Mouse (Mus musculus) liver, postnatal 0 days (tissue): ENCODE measurements around the gene Tmed4.

ENCODE experiments used
- CTCF ChIP-seq: sonication (generic); IDR thresholded peaks from 2 replicates; pipeline ENCODE4 v1.5.1; 2016; ENCODE audit warnings: antibody characterized with exemption, low read depth
- EP300 ChIP-seq: IDR thresholded peaks from 2 replicates; pipeline ENCODE4 v1.6.1; 2016; ENCODE audit warnings: antibody characterized with exemption, low read depth, mild to moderate bottlenecking

DNA sequence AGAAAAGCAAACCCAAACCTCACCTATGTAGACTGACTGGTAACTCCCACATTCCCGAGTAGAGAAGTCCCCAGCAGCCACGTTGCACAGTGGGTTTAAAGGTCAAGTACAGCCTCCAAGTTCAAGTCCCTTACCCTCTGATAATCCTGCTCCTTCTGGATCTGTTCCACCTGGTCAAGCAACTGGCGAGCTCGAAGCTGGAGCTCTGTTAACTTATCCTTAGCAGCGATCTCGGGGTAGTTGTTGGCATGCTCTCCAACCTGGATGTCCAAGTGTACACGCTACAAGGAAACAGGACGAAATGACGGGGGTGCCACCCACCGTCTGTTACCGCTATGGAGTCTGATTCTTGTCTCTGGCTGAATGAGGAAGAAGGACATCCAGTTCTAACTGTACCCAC lies 1.1 kb downstream of the Tmed4 start:
- no peak for TF ChIP-seq CTCF
- no peak for TF ChIP-seq EP300
